Mouse (Mus musculus) forebrain, embryonic 15.5 days (tissue): Measurements from ENCODE around the gene Ddx39. TPM values are rescaled to one million over a fixed set of nuclear protein-coding genes. Genes with fewer than 3 reads are reported as not detected.

Experiments
- ATAC-seq: fragments of 200-750 bp; cut with Nextera tagmentation; replicated peaks from 2 replicates; pipeline ENCODE4 v1.8.0; 2017; ENCODE audit warnings: mild to moderate bottlenecking, moderate TSS enrichment, moderate library complexity
- H3K27ac ChIP-seq: fragments of 300-500 bp; sonication (generic); replicated peaks from 2 replicates; pipeline ENCODE4 v1.5.1; 2015; ENCODE audit warnings: mild to moderate bottlenecking, inconsistent platforms
- H3K27me3 ChIP-seq: fragments of 300-500 bp; sonication (generic); 2 replicates; pipeline ENCODE4 v1.6.1; 2015; ENCODE audit warnings: inconsistent platforms
- H3K36me3 ChIP-seq: fragments of 300-500 bp; sonication (generic); 2 replicates; pipeline ENCODE4 v1.6.1; 2015; ENCODE audit warnings: mild to moderate bottlenecking, inconsistent platforms
- H3K4me1 ChIP-seq: fragments of 300-500 bp; sonication (generic); 2 replicates; pipeline ENCODE4 v1.6.1; 2015; ENCODE audit warnings: inconsistent platforms
- H3K4me2 ChIP-seq: fragments of 300-500 bp; sonication (generic); replicated peaks from 2 replicates; pipeline ENCODE4 v1.6.1; 2015; ENCODE audit warnings: mild to moderate bottlenecking, inconsistent platforms
- H3K4me3 ChIP-seq: fragments of 300-500 bp; sonication (generic); 2 replicates; pipeline ENCODE4 v1.5.1; 2015; ENCODE audit warnings: mild to moderate bottlenecking, inconsistent platforms
- H3K9ac ChIP-seq: fragments of 300-500 bp; sonication (generic); replicated peaks from 2 replicates; pipeline ENCODE4 v1.6.1; 2015; ENCODE audit warnings: mild to moderate bottlenecking, inconsistent platforms
- H3K9me3 ChIP-seq: fragments of 300-500 bp; sonication (generic); 2 replicates; pipeline ENCODE4 v1.6.1; 2016; ENCODE audit warnings: inconsistent platforms
- WGBS: fragments of 180-500 bp; shearing (Covaris S2); methylation state at CpG from one replicate; pipeline ENCODE4 v1.1.7; 2015; ENCODE audit warnings: mixed read lengths; 5-methylcytosine and 5-hydroxymethylcytosine counted together
- polyA plus RNA-seq: library from polyadenylated mRNA; unstranded; fragments of >200 nt; fragmentation: Nextera tagmentation; extraction: Ambion mirVana; gene quantifications from 2 replicates; pipeline ENCODE4 v1.2.1, GENCODE M21; 2015

Ddx39 gene
- polyA plus RNA-seq: 121 and 124 TPM in 2 replicates

- ATAC-seq: peak; percentile 100
- no peaks in the 10 kb centered on the region for H3K9me3 ChIP-seq
- peak within 1 kb of the TSS; percentile 58 for H3K4me2 ChIP-seq
- H3K4me3 ChIP-seq: peak within 1 kb of the TSS; percentile 84
- H3K36me3 ChIP-seq: peaks cover 8% of the 10 kb centered on the region
- H3K27ac ChIP-seq: peak within 1 kb of the TSS; percentile 93
- H3K27me3 ChIP-seq: no peaks in the 10 kb centered on the region
- H3K9ac ChIP-seq: peak within 1 kb of the TSS; percentile 77
- under 1% methylated on average over 63 of the region's 63 CpGs for WGBS
- peaks cover 18% of the 10 kb centered on the region for H3K4me1 ChIP-seq
Measured at GRCm38 (mm10) chr8:83715031-83715690, at the start of gene Ddx39. Ddx39 (plus strand) TSS chr8:83715177.

DNA sequence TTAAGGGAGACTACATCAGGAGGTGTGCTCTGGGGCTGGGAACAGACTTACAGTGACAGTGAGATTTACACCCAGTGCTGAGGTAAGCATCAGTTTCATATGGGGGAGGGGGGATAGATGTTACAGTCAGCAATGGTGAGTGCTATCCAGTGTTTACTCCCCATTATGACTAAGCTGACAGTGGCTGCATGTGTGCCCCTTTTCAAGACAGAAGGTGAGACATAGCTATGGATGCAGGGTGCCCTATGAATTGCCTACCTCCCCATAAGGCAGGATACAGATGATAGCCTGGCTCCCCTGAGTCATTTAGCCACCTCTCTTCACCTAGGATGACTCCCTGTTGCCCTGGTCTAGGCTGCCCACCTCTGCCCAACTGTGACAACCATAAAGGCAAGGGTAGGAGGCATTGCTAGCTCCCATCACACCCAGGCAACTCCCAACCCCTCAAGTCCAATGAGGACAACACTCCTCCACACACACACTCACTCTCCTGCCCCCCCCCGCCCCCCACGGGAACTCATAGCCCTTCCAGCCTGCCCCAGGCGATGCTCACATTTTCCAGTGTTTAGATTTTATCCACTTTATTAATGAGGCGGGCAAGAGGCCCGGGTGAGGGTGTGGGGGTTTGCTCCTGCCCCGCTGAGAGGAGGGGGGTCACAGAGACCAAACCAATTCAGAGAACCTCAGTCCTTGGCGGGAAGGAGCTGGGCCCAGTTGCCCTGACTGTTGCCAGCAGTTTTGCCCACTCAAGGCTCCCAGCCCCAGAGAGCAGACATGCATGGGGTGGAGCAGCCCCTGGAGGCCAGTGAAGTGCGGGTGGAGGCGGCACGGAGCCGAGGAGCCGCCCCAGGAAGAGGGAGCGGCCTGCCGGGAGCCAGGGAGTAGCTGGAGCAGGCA is 48.8 kb upstream of the Ddx39 start, which contains the start of gene Ptger1:
Gene Ptger1, plus strand, starts transcription at position 710 of the 897 bp plus-strand sequence.
- Histone ChIP-seq H3K9ac (no peak within 1 kb of the TSS), H3K27ac (0 out of 2 replicates have a peak within 1 kb of the TSS, but pooled peaks have one; percentile 15), H3K4me2 (no peak within 1 kb of the TSS), H3K27me3 (no peaks in the 10 kb centered on the region), H3K4me3 (no peak within 1 kb of the TSS), H3K4me1 (peaks cover 41% of the 10 kb centered on the region), H3K36me3 (peaks cover 20% of the 10 kb centered on the region; the same call in 1 of the 2 replicates), H3K9me3 (no peaks in the 10 kb centered on the region)
- WGBS: 28% methylated on average over 14 of the region's 14 CpGs
- ATAC-seq: peak; percentile 9; the same call in 1 of the 2 replicates

GRCm38 (mm10) chr8:83666866-83667234 is 48.1 kb upstream of the Ddx39 start:
- H3K4me3 ChIP-seq: no peak overlapping the region
- no peaks in the 10 kb centered on the region for H3K9me3 ChIP-seq
- ATAC-seq: no peak
- WGBS: 84% methylated on average over 3 of the region's 3 CpGs
- H3K27ac ChIP-seq: 0 out of 2 replicates have a peak overlapping the region, but pooled peaks have one; percentile 15
- no peak overlapping the region for H3K4me2 ChIP-seq
- H3K4me1 ChIP-seq: peaks cover 36% of the 10 kb centered on the region
- no peak overlapping the region for H3K9ac ChIP-seq
- H3K36me3 ChIP-seq: peaks cover 26% of the 10 kb centered on the region
- no peaks in the 10 kb centered on the region for H3K27me3 ChIP-seq

GRCm38 (mm10) chr8:83667526-83667925 is 47.5 kb upstream of the Ddx39 start:
- no peak for ATAC-seq

DNA sequence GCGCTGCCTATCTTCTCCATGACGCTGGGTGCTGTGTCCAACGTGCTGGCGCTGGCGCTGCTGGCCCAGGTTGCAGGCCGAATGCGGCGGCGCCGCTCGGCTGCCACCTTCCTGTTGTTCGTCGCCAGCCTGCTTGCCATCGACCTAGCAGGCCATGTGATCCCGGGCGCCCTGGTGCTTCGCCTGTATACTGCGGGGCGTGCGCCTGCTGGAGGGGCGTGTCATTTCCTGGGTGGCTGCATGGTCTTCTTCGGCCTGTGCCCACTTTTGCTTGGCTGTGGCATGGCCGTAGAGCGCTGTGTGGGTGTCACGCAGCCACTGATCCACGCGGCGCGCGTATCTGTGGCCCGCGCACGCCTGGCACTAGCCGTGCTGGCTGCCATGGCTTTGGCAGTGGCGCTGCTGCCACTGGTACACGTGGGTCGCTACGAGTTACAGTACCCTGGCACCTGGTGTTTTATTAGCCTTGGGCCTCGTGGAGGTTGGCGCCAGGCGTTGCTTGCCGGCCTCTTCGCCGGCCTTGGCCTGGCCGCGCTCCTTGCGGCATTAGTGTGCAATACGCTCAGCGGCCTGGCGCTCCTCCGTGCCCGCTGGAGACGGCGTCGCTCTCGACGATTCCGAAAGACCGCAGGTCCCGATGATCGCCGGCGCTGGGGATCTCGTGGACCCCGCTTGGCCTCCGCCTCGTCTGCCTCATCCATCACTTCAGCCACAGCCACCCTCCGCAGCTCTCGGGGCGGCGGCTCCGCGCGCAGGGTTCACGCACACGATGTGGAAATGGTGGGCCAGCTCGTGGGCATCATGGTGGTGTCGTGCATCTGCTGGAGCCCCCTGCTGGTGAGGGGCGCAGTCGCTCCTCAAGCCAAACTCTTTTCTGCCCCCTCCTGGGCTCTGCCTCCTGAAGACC is 46.7 kb upstream of the Ddx39 start:
- H3K27me3 ChIP-seq: no peaks in the 10 kb centered on the region

More at GRCm38 (mm10) chr8:83667526-83667925, 47.5 kb upstream of the Ddx39 start:
- Histone ChIP-seq H3K9me3 (no peaks in the 10 kb centered on the region), H3K36me3 (peaks cover 33% of the 10 kb centered on the region), H3K4me2 (peak overlapping the region; percentile 72), H3K27me3 (no peaks in the 10 kb centered on the region), H3K4me3 (peak overlapping the region; percentile 44; the same call in 1 of the 2 replicates), H3K9ac (peak overlapping the region; percentile 53; the same call in 1 of the 2 replicates), H3K27ac (0 out of 2 replicates have a peak overlapping the region, but pooled peaks have one; percentile 53), H3K4me1 (peaks cover 29% of the 10 kb centered on the region)
- 82% methylated on average over 10 of the region's 10 CpGs for WGBS

DNA sequence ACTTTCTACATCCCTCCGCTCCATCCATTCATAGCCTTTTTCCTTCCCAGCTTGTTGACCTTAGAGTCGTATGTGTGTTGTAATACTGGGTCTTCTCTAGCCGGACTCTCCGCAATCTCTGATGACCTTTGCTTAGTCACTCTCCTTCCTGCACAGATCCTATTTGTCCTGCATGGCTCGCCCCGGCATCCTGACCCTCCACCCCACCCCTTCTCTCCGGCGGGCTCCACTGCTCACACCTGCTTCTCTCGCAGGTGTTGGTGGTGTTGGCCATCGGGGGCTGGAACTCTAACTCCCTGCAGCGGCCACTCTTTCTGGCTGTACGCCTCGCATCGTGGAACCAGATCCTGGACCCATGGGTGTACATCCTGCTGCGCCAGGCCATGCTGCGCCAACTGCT is 46.0 kb upstream of the Ddx39 start:
- Histone ChIP-seq H3K9ac (no peak overlapping the region), H3K27ac (no peak overlapping the region), H3K27me3 (no peaks in the 10 kb centered on the region), H3K4me3 (no peak overlapping the region), H3K9me3 (no peaks in the 10 kb centered on the region), H3K4me2 (peak overlapping the region; percentile 72), H3K36me3 (peaks cover 44% of the 10 kb centered on the region), H3K4me1 (peaks cover 26% of the 10 kb centered on the region)
- 0 out of 2 replicates have a peak, but pooled peaks have one; percentile 1 for ATAC-seq
- 76% methylated on average over 16 of the region's 16 CpGs for WGBS

More for the DNA sequence above, 46.7 kb upstream of the Ddx39 start:
- WGBS: 21% methylated on average over 80 of the region's 80 CpGs
- Histone ChIP-seq H3K27ac (peak overlapping the region; percentile 53), H3K9ac (peak overlapping the region; percentile 53), H3K9me3 (no peaks in the 10 kb centered on the region), H3K4me2 (peak overlapping the region; percentile 72), H3K36me3 (peaks cover 38% of the 10 kb centered on the region), H3K4me1 (peaks cover 26% of the 10 kb centered on the region), H3K4me3 (peak overlapping the region; percentile 44)
- ATAC-seq: peak; percentile 70

- 67% methylated on average over 5 of the region's 5 CpGs for WGBS
- ATAC-seq: no peak
- Histone ChIP-seq H3K27ac (no peak overlapping the region), H3K36me3 (peaks cover 74% of the 10 kb centered on the region), H3K9me3 (no peaks in the 10 kb centered on the region), H3K27me3 (no peaks in the 10 kb centered on the region), H3K4me3 (no peak overlapping the region), H3K4me1 (peaks cover 9% of the 10 kb centered on the region), H3K4me2 (no peak overlapping the region), H3K9ac (no peak overlapping the region)
Measured at GRCm38 (mm10) chr8:83672936-83673335, 42.0 kb upstream of the Ddx39 start.

GRCm38 (mm10) chr8:83674497-83674896 is 40.5 kb upstream of the Ddx39 start:
- H3K4me3 ChIP-seq: no peak overlapping the region
- no peaks in the 10 kb centered on the region for H3K9me3 ChIP-seq
- H3K27me3 ChIP-seq: no peaks in the 10 kb centered on the region
- no peak overlapping the region for H3K27ac ChIP-seq
- ATAC-seq: no peak
- H3K4me2 ChIP-seq: no peak overlapping the region
- H3K36me3 ChIP-seq: peaks cover 84% of the 10 kb centered on the region
- H3K4me1 ChIP-seq: no peaks in the 10 kb centered on the region
- 86% methylated on average over 5 of the region's 5 CpGs for WGBS
- no peak overlapping the region for H3K9ac ChIP-seq

- H3K9me3 ChIP-seq: no peaks in the 10 kb centered on the region
- no peaks in the 10 kb centered on the region for H3K27me3 ChIP-seq
- H3K36me3 ChIP-seq: peaks cover 74% of the 10 kb centered on the region
- H3K27ac ChIP-seq: no peak overlapping the region
- WGBS: 91% methylated on average over 12 of the region's 12 CpGs
- no peak overlapping the region for H3K9ac ChIP-seq
- no peak for ATAC-seq
- H3K4me1 ChIP-seq: no peaks in the 10 kb centered on the region
- H3K4me3 ChIP-seq: no peak overlapping the region
- no peak overlapping the region for H3K4me2 ChIP-seq
Measured at GRCm38 (mm10) chr8:83679866-83680265, 35.1 kb upstream of the Ddx39 start.

DNA sequence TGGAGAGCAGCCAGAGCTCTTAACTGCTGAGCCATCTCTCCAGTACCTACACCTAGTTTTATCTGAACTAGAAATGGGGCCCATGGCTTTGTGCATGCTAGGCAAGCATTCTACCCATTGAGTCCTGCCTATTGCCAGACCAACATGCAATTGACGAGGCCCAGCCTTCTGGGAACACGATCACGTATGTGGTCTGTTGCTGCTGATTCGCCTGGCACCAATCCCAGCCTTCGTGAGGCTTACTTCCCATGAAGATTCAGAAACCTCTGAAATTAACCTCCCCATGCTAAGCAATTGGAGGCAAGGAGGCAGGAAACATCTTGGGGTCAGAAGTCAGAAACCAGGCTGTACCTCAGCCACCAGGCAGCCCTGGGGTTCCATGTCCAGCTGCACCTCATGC is 34.4 kb upstream of the Ddx39 start:
- ATAC-seq: no peak
- no peak overlapping the region for H3K9ac ChIP-seq
- H3K4me2 ChIP-seq: no peak overlapping the region
- no peaks in the 10 kb centered on the region for H3K27me3 ChIP-seq
- H3K36me3 ChIP-seq: peaks cover 77% of the 10 kb centered on the region
- H3K9me3 ChIP-seq: no peaks in the 10 kb centered on the region
- WGBS: 79% methylated on average over 5 of the region's 5 CpGs
- no peak overlapping the region for H3K27ac ChIP-seq
- H3K4me3 ChIP-seq: no peak overlapping the region
- no peaks in the 10 kb centered on the region for H3K4me1 ChIP-seq

DNA sequence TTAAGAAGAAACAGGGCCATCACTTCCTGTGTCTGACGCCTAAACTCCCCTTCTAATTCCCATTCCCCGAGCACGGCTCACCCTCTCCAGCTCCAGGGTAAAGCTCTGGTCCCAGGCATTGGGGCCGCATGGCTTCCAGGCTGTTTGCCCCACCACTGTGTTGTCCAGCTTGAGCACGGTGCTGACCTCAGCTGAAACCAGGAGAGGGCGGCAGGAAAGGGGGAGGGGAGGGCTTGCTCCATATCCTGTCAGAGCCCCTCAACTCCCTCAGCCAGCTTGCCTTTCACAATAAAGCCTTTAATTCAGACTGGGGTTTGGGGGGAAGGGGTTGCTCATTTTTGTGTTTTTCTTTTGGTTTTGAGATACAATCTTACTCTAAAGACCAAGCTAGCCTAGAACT is 33.9 kb upstream of the Ddx39 start:
- 34% methylated on average over 6 of the region's 6 CpGs for WGBS
- Histone ChIP-seq H3K36me3 (peaks cover 72% of the 10 kb centered on the region), H3K4me1 (no peaks in the 10 kb centered on the region), H3K9ac (no peak overlapping the region), H3K4me2 (no peak overlapping the region), H3K27me3 (no peaks in the 10 kb centered on the region), H3K27ac (no peak overlapping the region), H3K9me3 (no peaks in the 10 kb centered on the region), H3K4me3 (no peak overlapping the region)
- ATAC-seq: no peak
